ENCODE assay signal across 11 mouse cellular contexts in genomic region chr3:122073595-122073994, GRCm38 (mm10). TPM values are rescaled to one million over a fixed set of nuclear protein-coding genes. Genes with fewer than 3 reads are reported as not detected.
DNase-seq lines count a peak whose midpoint lies in the region; ATAC-seq and TF ChIP-seq lines count a peak whose summit lies in the region.
"Had no signal": no experiment of that assay in that cellular context is flagged by ENCODE, and none has a peak within 500 bp of the region (broad histone marks: within the 10 kb centered on the region; RNA-seq: fewer than 3 reads in every experiment).

No protein-coding gene starts in this region.

- no peaks in the 10 kb centered on the region for H3K36me3 ChIP-seq in kidney, adult 2 months (ENCODE audit: control insufficient read depth, insufficient read depth, low read length)
- H3K36me3 ChIP-seq in embryonic facial prominence, embryonic 13.5 days, result no peaks in the 10 kb centered on the region
- H3K36me3 ChIP-seq in hindbrain, embryonic 15.5 days, result no peaks in the 10 kb centered on the region
- H3K36me3 ChIP-seq in limb, embryonic 15.5 days, result no peaks in the 10 kb centered on the region
- H3K36me3 ChIP-seq in midbrain, embryonic 10.5 days, result no peaks in the 10 kb centered on the region

- H3K4me3 ChIP-seq in kidney, adult 2 months (ENCODE audit: insufficient read depth, low read depth, low read length), result no peak overlapping the region
- H3K4me3 ChIP-seq in embryonic facial prominence, embryonic 13.5 days, result no peak overlapping the region
- H3K4me3 ChIP-seq in hindbrain, embryonic 15.5 days, result no peak overlapping the region
- no peak overlapping the region for H3K4me3 ChIP-seq in limb, embryonic 15.5 days
- H3K4me3 ChIP-seq in midbrain, embryonic 10.5 days, result no peak overlapping the region

- peaks cover 38% of the 10 kb centered on the region for H3K4me1 ChIP-seq in kidney, adult 2 months (ENCODE audit: control insufficient read depth, insufficient read depth, low read length)
- peaks cover 31% of the 10 kb centered on the region for H3K4me1 ChIP-seq in embryonic facial prominence, embryonic 13.5 days
- H3K4me1 ChIP-seq in hindbrain, embryonic 15.5 days (replicated peaks), result peaks cover 14% of the 10 kb centered on the region
- peaks cover 33% of the 10 kb centered on the region for H3K4me1 ChIP-seq in limb, embryonic 15.5 days
- peaks cover 36% of the 10 kb centered on the region for H3K4me1 ChIP-seq in midbrain, embryonic 10.5 days

- H3K27me3 ChIP-seq in kidney, adult 2 months (replicated peaks; ENCODE audit: control insufficient read depth, insufficient read depth, low read length), result no peaks in the 10 kb centered on the region
- no peaks in the 10 kb centered on the region for H3K27me3 ChIP-seq in embryonic facial prominence, embryonic 13.5 days
- 0 out of 2 replicates have a peak, but pooled peaks cover 6% of the 10 kb centered on the region for H3K27me3 ChIP-seq in hindbrain, embryonic 15.5 days
- H3K27me3 ChIP-seq in limb, embryonic 15.5 days, result no peaks in the 10 kb centered on the region
- peaks cover 54% of the 10 kb centered on the region for H3K27me3 ChIP-seq in midbrain, embryonic 10.5 days (ENCODE audit: low read depth, poor library complexity, severe bottlenecking)

- ATAC-seq in embryonic facial prominence, embryonic 13.5 days (ENCODE audit: insufficient number of reproducible peaks, insufficient read depth, low FRiP score, low TSS enrichment, low read depth), result no peak
- ATAC-seq in hindbrain, embryonic 15.5 days (ENCODE audit: low FRiP score, low read depth), result no peak
- no peak for ATAC-seq in limb, embryonic 15.5 days (ENCODE audit: insufficient number of reproducible peaks, low FRiP score, low TSS enrichment, low read depth)
- ATAC-seq in monocyte, adult 5-6 weeks (replicated peaks; ENCODE audit: insufficient number of reproducible peaks, low FRiP score, low TSS enrichment, poor library complexity, severe bottlenecking), result no peak

- H3K4me2 ChIP-seq in embryonic facial prominence, embryonic 13.5 days, result no peak overlapping the region
- no peak overlapping the region for H3K4me2 ChIP-seq in hindbrain, embryonic 15.5 days
- H3K4me2 ChIP-seq in limb, embryonic 15.5 days, result no peak overlapping the region
- H3K4me2 ChIP-seq: midbrain, embryonic 11.5 days had no signal

- WGBS in kidney, adult 2 months, result 45% methylated on average over 5 of the region's 5 CpGs
- 67% methylated on average over 5 of the region's 5 CpGs for WGBS in embryonic facial prominence, embryonic 13.5 days
- 64% methylated on average over 5 of the region's 5 CpGs for WGBS in hindbrain, embryonic 15.5 days
- 60% methylated on average over 5 of the region's 5 CpGs for WGBS in limb, embryonic 15.5 days
- 69% methylated on average over 5 of the region's 5 CpGs for WGBS in midbrain, embryonic 10.5 days

- no peak for TF ChIP-seq CTCF in kidney, adult 2 months (conservative IDR thresholded peaks at IDR 0.05; ENCODE audit: insufficient read depth, insufficient read length, low read depth, low read length)

- H3K9ac ChIP-seq in embryonic facial prominence, embryonic 13.5 days, result no peak overlapping the region
- H3K9ac ChIP-seq in hindbrain, embryonic 15.5 days, result no peak overlapping the region
- no peak overlapping the region for H3K9ac ChIP-seq in limb, embryonic 15.5 days

- H3K9me3 ChIP-seq in embryonic facial prominence, embryonic 13.5 days, result no peaks in the 10 kb centered on the region
- no peaks in the 10 kb centered on the region for H3K9me3 ChIP-seq in hindbrain, embryonic 15.5 days
- H3K9me3 ChIP-seq in limb, embryonic 15.5 days, result no peaks in the 10 kb centered on the region
- no peaks in the 10 kb centered on the region for H3K9me3 ChIP-seq in midbrain, embryonic 10.5 days (replicated peaks)

- peak; percentile 41 for DNase-seq in kidney, adult 2 months
- no peak for DNase-seq in kidney, adult 8-10 months
- no peak for DNase-seq in midbrain, embryonic 10.5 days (ENCODE audit: low spot score)
- no peak for DNase-seq in layer of hippocampus, adult 11-12 months (ENCODE audit: low spot score)
- DNase-seq: spleen, adult 18-20 months; thymus, postnatal 25 days had no signal

- no peak for TF ChIP-seq POLR2A in kidney, adult 2 months (IDR thresholded peaks at IDR 0.05; ENCODE audit: low read depth, low read length)

- peak overlapping the region; percentile 99 for H3K27ac ChIP-seq in kidney, adult 2 months (ENCODE audit: insufficient read depth, low read depth, low read length)
- H3K27ac ChIP-seq in embryonic facial prominence, embryonic 13.5 days, result peak overlapping the region; percentile 83; the same call in 1 of the 2 replicates
- peak overlapping the region; percentile 75 for H3K27ac ChIP-seq in hindbrain, embryonic 15.5 days (replicated peaks)
- peak overlapping the region; percentile 78; the same call in 1 of the 2 replicates for H3K27ac ChIP-seq in limb, embryonic 15.5 days
- H3K27ac ChIP-seq in midbrain, embryonic 10.5 days (replicated peaks), result no peak overlapping the region; the same call in 1 of the 2 replicates

RNA-seq across cellular contexts. Expression of gene Abca4, which starts 29.4 kb away (rescaled TPM):
- 8.2 and 9.9 TPM in 2 replicates for polyA plus RNA-seq in kidney, adult 2 months (2012; rRNA removed)
- polyA plus RNA-seq in embryonic facial prominence, embryonic 13.5 days (2015; fragmentation: Nextera tagmentation; extraction: Ambion mirVana), result 0.65 and 0.94 TPM in 2 replicates
- 2.5 and 3.3 TPM in 2 replicates for polyA plus RNA-seq in hindbrain, embryonic 15.5 days (2015; fragmentation: Nextera tagmentation; extraction: Ambion mirVana)
- polyA plus RNA-seq in limb, embryonic 15.5 days (2015; fragmentation: Nextera tagmentation; extraction: Ambion mirVana), result 1.0 and 1.2 TPM in 2 replicates
- total RNA-seq in monocyte, adult 5-6 weeks (2017), result not detected in 3 replicates
- 2.2 and 2.6 TPM in 2 replicates for polyA plus RNA-seq in midbrain, embryonic 10.5 days (2016; fragmentation: Nextera tagmentation; extraction: Ambion mirVana)
